Mouse (Mus musculus): ENCODE data around the gene Morc4.

Morc4 gene

DNA sequence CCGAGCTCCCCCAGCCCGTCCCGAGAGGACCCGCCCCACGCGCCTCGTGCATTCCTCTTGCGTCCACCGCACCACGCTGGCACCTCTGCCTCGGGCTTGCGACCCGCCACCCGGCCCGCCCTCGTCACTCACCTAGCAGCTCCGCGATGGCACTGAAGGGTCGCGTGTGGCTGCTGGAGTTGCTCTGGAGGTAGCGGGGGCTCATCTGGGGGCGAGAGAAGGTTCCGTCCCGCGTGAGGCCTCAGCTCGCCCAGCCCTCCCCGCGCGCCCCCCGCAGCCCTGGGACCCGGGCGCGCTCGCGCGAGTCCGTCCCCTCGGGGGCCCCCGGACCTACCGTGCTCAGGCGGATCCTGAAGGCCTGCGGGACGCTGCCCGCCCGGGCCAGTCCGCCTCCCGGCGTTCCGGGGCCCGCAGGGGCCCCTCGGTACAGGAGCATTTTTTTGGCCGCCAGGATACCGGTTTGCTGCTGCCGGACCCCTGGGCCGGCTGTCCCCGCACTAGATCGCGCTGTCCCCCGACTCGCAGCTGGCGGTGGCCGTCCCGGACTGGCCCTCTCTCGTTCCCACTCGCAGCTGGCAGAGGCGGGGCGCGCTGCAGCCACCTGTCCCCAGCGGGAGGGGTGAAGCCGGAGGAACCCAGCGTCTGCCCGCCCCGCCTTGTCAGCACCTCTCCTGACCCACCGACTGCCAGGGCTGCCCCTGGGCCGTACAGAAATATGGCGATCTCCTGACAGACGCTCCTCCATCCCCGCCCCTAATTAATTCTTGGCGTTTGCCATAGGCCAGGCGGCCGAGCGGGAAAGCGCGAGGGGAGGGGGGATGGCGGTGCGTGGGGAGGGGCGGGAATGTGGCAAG lies at the start of gene Morc4:
Gene Morc4 (minus strand): TSS at position 740 of the 854 bp plus-strand sequence.
- DNase-seq: peak; percentile 62 to 77

DNA sequence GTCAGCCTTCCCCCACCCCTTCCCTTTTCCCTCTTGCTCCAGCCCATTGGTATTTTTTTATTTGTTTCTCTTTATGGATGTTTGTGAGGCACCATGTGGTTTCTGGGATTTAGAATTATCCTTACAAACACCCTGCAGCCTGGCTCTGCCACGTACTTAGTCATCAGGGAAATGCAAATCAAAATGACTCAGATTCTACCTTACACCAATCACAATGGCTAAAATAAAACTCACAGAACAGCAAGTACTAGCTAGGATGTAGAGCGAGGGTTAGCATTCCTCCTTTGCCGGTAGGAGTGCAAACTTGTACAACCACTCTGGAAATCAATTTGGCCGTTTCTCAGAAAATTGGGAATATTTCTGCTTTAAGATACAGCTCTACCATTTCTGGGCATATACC lies 49.1 kb upstream of the Morc4 start:
- no peak for DNase-seq

DNA sequence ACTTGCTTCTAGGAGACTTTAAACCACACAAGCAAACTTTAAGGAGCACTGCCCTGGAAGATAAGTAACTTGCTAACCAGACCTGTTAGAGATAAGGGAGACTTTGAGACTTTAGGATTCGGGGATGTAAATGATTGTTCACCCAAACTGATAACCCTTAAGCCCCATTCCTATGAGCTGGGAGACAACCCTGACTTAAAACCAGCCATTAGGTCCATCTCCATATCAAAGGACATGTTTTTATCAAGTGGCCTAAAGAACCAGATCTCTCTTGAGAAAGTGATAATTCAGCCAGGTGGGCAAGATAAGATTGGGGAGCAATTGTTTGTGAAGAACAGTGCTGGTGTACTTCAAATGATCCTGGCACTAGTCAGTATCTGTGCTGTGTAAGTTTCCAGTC lies 19.9 kb upstream of the Morc4 start:
- DNase-seq: no peak

DNA sequence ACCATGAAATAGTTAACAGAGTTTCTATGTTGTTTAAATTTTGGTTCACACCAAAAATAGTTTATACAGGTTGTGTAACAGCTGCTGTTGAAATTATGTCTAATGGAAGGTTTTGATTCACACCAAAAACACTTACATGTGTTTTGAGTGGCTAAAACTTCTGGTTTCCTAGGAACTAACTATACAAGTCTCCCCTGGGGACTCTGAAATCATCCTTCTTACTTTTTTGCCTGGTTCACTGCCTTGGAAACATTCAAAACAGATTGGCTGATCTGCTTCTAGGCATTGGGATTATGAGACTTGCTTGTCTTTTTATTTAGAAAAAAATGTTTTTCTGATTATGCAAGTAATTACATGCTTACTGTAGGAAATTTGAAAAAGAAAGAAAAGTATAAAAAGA lies 11.7 kb upstream of the Morc4 start:
- no peak for DNase-seq

DNA sequence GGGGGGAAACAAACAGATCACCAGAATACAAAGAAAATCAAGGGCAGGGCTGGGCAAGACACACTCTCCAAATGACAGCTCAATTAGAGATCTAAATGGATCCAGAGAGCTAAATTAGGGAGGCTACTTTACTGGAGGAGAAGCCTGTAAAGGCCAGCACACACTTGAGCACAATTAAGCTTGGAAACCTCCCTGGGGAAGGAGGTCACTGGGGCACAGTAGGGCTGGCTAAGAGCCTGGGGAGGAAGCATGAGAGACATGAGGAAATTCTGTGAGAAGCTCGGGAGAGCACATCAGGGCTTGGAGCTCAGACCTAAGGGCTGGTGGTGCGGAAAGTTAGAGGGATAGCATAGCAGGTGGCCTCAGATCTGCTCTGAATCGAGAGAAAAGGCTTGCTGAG lies 6.5 kb upstream of the Morc4 start:
- no peak for DNase-seq

DNA sequence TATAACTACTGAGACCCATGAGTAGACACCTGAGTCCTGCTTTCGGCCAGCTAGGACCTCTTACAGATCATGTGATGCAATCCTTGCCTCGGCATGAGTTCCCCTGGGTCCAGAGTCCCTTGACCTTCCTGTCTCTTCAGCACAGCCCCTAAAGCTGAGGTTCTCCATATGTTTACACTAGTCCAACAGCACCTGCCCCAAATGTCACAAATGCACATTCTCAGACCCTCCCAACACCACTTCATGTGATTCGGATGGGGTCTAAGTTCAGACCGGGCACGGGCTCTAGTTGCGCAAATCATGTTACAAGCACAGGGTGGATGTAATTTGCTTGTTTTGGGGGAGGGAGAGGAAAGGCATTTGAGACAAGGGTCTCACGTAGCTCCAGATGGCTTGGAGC lies 5.6 kb upstream of the Morc4 start:
- DNase-seq: no peak

DNA sequence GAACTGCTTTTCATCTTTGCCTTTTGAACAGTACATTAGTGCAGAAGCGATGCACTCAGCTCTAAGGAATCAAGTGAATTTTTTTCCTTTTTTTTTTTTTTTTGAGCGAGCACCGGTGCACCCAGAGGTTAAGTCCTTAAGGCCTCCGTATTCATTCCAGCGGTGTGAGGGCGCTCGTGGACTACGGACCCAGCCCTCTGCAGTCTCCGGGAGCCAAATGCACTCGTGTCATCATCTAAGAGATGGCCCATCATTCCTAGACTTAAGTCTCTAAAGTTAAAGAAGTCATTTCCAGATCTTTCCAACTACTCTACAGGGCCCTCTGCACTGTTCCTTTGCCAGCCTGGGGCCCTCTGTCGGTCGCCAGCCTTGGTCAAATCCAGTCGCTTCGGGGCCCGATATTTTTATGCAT lies 1.2 kb downstream of the Morc4 start:
- DNase-seq: peak; percentile 30 to 43

DNA sequence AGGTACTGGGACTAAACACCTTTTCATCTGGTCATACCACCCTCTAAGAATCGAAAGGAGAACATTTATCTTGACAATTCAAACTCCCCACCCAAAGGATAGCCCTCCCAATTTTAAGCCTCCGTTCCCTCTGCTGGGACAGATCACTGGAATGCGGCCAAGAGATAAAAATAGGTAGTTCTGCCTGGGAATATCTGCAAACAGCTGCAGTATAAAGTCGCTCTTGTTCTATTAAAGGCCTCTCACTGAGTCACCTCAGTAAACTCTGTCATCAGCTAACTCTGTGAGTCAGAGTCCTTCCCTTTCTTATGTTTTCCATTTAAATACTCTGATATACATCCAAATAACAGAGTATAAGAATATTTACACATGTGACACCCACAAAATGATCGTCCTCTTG lies 12.1 kb downstream of the Morc4 start:
- DNase-seq: no peak

DNA sequence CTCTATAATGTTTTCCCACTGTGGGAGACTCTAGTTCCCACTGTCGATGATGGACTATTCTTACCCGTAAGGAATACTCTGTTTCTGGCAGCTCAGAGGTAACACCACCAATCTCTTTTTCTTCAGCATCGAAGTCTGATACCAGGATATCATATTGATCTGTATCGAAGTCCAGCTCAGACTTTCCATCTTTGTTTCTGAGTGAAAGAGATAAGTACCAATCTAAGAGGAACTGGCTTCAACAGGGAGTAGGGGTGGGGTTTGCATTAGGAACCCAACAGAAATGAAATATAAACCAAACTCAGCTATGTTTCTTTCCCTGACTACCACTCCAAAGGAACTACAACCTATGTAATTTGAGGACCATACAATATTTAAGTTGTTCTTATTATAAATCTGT lies 16.7 kb downstream of the Morc4 start:
- DNase-seq: no peak

DNA sequence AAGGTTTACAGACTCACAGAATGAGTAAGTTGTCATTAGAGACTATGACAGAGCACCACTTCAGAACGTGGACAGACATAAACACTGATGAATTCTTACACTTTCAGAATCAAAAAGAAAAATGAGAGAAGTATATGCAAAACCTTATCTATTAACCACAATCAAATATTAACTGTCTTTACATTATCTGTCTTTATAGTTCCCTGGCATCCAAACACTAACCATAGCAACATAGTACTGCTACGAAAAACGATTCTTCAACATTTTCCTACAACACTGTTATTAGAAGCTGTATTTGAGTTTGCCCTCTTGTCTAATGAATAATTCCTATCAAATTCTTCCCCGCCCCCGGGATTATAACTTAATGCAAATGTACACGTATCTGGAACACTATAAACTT lies 30.4 kb downstream of the Morc4 start:
- DNase-seq: no peak

DNA sequence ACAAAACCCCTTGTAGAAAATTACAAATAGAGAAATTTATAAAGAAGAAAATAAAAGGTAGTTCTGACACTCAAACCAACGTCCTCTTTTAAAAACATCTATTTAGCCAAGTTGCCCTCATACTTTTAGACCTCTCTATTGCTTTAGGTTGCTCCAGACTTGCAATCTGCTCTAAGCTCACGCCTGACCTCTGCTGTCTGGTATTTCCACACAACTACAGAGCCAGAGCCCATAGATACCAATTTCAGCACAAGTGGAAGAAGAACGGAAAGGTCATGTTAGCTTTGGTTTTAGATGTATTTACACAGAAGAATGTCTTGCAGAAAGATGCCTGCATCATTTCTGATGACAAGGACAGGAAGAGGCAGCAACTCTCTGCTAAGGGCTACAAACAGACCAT lies 32.4 kb downstream of the Morc4 start:
- DNase-seq: no peak

DNA sequence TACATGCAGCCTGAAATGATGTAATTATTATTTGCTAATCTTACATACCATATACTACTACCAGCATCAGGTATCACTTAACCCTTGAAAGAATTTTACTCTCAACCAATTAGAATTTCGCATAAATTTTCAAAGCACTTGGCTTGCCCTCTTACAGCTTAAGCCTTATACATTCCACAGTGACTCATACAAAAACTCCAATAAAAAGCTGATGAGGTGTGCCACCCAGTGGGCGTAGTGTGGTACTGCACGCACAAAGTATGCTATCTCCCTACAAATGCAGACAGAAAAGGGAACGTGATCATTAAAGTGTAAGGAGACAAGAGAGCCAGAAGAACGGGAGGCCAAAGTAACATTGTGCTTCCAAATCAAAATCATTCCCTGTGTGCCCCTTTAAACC lies 39.0 kb downstream of the Morc4 start:
- DNase-seq: peak; percentile 47 to 54

DNA sequence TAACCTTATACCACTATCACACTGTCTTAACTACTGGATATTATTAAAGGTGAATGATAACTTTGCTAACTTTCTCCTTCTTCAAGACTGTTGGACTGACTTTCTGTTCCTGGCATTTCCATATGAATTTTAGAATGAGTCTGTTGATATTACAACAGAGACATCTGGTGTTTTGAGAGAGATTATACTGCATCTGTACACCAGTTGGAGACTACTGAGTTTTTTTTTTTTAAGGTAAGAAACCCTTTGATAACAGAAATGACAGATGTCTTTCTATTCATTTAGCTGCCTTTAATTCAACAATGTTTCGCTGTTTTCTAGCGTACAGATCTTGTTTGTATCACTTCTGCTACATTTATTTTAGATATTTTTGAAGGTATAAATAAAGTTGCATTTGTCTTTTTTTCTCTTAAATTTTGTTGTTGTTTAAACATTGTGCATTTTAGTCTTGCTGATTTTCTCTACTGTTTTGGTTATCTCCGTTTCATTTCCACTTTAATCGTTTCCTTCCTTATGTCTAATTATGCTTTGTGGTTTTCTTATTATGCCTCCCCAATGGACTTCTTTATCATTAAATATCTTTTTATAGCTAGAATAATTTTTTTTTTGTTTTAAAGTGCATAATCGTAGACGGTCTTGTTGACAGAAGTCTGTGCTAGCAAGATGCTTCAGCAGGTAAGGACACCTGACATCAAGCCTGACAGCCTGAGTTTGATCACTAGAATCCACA lies 42.9 kb downstream of the Morc4 start:
- no peak for DNase-seq

DNA sequence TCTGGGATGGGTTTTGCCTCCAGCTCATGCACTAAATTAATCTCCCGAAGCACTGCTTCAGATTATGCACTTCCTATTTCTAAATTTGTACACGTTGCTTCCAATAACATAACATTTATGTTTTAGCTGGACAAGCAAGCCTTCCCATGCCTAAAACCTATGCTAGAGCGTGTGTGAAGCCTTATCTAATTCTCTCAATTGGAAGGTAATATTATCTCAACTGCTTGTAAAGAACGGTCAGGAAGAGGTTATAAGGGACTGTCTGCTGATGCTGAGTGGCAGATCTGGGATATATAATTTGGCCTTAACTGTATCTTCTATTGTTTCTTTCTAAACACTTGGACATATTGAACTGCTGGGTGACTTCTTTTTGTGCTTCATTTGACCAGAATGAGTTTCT lies 44.6 kb downstream of the Morc4 start:
- no peak for DNase-seq

DNA sequence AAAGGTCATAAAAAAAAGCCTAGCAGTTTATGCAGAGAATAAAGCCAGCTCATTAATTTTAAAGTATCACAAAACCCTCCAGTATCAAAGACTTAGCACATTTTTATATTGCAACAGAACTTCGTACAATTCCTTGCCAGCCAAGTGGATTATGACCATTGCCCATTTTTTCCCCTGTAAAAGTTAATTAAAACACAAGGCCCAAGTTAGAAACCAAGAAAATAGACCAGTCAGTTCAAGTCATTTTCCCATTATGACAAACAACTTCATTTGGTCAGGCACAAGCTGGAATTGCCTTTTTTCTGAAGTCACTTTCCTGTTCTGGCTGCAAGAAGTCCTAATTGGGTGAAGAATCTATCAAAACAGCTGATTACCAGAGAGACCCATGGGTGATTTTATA lies 46.1 kb downstream of the Morc4 start:
- DNase-seq: no peak

DNA sequence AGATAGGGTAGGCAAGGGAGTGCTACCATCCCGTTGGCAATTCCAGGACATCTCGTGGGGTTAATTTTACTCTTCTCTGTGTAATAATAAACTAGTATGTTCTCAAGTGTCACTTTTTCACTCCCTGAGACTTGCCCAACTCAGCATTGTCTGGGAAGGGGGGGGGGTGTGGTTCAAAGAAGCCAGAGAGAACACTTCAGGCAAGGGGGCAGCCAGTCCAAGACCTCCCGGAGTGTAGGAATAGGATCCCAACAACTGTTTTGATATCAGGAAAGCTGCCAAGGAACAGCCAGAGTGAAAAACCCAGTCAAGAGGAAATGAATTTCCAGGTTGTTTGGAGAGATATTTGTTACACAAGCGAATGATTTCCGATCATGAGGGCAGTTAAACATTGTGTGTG lies 56.3 kb downstream of the Morc4 start:
- DNase-seq: no peak

DNA sequence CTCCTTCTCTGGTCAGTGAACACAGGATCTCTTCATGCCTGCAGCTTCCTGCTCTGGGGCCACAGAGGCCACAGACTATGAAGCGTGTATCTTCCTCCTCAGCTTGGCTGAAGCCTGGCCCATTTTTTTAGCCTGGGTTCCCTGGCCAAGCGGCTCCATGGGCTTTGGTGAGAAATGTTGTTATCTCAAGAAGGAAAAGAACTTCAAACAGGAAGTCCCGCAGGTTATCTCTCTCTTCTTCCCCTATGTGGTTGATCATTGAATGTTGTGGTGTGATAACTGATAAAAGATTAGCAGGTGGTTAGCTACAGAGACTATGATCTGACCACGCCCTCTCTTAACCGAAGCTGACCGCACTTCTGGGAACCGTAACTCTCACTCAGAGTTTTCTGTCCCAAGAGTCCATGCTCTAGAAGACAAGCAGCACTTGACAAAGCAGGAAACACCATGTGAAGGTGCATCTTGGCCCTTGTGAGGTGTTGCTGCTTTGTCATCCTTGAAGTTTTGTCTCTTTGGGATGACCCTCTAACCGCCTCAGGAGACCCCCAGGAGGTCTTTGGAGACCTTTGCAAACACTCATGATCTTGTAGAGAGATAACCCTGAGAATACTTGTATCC lies 57.4 kb downstream of the Morc4 start:
- no peak for DNase-seq

DNA sequence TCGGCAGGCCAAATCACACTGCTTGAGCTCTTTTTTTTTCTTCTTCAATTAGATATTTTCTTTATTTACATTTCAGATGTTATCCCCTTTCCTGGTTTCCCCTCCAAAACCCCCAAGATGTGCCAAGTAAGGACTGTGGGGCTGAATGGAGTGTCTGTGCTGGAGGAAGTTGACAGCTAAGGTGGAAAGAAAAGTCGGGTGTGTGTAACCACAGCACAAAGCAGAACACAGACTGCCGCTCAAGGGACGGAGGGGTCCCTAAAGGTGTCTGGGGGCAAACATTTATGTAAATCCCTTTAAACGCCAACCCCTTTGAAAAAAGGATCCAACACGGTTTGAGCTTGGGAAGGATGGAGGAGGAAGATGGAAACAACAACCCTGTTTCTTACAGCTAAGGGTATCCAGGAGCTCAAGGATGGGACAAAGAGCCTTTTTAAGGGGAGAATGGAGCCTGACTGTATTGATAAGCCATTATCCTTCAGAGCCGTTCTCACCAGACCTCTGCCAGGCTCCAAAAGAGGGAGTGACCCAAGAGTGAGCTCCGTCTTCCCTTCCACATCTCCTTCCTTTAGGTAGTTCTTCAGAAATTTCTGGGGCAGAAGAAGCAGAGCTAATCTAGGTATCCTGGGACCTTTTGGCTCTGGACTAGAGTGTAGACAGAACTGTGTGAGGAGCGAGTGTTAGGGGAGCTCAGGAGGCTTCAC lies 58.0 kb downstream of the Morc4 start:
- DNase-seq: no peak

DNA sequence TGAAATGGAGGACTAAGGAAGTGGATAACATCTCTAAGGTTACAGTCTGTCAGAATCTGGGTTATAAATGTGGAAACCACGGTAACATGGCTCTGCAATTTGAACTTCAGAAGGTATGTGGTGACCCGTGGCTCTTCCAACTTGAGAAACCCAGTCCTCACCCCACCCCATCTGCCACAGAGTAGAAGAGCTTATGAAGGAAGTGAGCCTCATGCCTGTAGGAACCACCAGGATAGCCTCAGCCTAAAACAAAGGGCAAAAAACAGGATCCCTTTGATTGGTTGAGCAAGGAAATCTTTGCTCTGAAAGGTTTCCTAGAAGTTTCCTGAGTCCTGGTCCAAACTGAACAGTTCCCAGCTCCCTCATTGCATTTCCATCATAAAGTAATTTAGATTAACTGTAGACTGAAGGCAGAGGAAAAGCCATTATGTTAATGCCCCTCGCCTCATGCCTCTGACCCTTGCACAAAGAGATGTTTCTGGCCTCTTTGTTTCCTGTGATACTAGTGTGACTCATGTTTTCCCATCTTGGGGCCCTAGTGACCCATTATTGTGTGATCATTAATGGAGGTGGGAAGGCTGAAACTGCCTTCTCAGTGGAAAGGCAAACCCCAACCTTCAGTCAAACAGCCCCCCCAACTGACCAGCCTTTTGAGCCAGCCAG lies 58.7 kb downstream of the Morc4 start:
- DNase-seq: no peak

DNA sequence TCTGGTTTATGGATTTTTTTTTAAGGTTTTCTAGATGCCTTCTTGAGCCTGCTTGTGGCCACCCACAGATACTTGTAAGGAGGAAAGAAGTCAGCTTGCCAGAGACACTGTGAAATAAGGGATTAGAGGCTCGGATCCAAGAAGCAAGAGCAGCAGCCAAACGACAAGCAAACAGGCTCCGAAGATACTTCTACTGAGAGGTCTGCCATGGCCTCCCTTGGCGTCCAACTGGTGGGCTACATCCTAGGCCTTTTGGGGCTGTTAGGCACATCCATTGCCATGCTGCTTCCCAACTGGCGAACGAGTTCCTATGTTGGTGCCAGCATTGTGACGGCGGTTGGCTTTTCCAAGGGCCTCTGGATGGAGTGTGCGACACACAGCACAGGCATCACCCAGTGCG lies 63.0 kb downstream of the Morc4 start:
- DNase-seq: no peak

DNA sequence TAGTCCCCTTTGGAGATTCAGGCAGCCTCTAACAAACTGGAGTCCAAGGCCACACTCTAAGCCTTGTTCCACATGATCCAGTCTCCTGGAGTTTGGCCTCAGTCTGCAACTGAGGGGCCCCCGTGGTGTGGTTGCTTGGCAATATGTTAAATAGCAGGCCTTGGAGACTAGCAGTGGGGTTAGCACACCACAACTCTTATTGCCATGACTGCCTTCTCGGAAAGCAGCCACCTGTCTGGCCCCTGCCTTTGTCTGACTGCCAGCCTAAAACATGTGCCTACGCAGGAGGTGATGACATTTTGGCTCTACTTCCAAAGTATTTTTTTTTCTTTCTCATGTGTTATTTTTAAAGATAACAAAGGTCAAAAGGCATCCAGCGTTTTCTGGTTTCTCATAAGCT lies 63.4 kb downstream of the Morc4 start:
- no peak for DNase-seq

DNA sequence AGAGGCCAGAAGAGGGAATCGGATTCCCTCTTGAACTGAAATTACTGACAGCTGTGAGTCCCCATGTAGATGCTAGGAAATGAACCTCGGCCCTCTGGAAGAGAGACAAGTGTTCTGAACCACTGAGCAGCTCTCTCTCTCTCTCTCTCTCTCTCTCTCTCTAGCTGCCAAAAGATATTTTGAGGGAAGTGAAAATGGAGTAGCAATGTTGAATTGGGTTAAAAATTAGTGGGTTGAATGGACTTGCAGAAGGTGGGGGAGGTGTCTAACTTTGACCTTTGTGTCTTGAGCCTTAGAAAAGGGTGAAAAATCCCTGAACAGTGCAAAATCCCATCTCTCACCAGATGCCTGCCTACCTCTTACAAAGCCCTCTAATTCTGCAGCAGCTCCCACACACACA lies 64.1 kb downstream of the Morc4 start:
- no peak for DNase-seq

DNA sequence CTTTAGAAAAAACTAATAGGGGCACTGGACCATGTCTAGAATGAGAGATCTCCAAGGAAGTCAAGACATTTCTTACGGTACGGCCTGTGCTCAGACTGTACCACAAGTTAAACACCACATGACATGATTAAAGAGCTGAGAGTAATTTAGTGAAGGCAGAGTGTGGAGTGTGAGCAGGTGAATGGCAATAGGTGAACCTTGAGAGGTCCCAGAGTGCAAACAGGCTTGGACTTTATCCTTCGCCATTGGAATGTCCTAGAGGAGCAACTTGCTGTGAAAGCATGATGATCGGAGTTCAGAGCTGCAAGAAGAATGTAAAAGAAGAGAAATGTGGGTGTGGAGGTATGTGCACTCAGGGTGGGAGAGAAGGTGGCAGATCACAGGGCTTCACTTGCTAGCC lies 65.6 kb downstream of the Morc4 start:
- no peak for DNase-seq
